Mouse (Mus musculus) lung, postnatal 10 days (tissue): ENCODE results near the gene Car5a.

Experiments
- DNase-seq: peaks from one replicate; pipeline ENCODE4 v3.0.0; 2021

The Car5a gene

DNA sequence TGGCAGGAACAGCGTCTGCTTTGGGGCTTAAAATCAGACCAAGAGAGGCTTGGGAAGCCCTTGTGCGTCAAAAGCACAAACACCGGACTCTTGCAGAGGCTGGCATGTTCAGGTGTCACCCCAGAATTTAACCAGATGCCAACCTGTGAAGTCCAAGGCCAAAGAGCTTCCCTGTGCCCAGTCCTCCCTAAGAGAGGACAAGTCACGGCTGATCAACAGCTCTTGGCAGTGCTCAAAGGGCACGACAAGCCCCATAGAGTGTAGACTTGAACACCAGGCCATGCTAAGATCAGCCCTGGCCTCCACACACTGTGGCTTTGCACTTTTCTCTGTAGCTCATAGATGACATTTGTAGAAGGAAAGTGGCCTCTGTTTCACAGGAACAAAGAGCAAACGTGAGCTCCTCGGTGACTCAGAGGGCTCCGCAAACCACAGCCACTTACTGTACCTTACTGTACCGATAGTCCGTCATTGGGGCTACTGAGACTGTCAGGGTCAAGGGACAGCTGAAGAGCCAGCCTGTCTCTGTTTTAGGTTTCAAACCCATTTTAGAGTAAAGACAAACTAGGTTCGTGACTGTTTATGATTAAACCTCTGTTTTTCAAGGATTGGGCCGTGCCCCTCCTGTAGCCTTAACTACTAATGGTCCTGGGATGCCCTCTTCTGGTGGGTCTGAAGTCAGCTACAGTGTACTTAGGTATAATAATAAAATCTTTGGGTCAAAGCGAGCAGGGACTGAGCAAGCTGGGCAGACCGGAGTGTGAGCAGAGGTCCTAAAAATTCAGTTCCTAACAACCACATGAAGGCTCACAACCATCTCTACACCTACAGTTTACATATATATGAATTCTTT is 11.8 kb downstream of the Car5a start:
- DNase-seq, result no peak

DNA sequence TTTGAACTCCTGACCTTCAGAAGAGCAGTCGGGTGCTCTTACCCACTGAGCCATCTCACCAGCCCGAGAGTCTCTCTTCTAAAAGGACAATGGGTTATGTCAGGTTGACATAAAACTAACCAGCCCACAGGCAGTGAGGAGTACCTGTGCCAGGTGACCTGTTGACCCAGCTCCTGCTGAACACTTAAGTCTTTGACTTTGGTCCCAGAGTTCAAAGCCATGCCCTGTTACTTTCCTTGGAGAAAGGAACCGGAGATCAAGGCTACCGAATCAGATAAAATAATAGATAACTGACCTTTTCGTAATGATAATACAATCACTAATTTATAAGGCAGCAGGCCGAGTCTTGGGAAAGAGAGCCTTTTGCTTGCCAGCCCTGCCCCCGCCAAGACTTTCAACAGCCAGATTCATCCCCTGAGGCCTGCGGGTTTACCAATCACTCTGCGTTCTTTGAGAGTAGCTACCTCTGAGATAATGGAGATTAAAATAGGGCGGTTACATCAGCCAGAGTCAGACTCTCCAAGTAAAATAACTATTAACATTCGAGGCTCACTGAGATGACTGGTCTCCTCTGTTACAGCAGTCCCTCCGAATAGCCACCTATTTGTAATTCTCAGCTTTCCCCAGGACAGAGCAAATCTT is 12.6 kb downstream of the Car5a start:
- no peak for DNase-seq

DNA sequence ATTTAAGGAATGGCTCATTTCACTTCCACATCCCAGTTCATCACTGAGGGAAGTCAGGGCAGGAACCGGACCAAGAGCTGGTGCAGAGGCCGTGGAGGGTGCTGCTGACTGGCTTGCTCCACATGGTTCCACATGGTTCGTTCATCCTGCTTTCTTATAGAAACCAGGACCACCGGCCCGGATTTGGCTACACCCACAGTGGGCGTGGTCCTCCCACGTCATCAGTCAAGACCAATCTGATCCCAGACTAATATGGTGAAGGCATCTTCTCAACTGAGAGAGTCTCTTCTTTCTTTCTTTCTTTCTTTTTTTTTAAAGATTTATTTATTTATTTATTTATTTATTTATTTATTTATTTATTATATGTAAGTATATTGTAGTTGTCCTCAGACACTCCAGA is 13.1 kb downstream of the Car5a start:
- DNase-seq, result no peak

DNA sequence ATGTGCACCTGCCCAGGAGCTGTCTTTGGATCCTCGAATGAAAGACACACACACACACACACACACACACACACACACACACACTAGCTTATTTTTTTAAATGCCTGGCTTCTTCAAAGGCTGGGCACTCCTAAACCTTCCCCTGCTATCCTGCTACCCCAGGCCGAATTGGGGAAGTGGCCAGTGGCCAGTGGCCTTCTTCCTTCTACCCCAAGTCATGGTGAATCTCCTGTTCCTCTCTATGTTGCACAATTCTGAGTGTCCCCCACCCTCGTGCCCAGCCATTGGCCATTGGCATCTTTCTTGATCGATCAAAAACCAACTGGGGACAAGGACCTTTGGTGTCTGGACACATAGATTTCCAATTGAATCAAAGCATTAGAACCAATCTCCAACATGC is 14.7 kb downstream of the Car5a start:
- no peak for DNase-seq

DNA sequence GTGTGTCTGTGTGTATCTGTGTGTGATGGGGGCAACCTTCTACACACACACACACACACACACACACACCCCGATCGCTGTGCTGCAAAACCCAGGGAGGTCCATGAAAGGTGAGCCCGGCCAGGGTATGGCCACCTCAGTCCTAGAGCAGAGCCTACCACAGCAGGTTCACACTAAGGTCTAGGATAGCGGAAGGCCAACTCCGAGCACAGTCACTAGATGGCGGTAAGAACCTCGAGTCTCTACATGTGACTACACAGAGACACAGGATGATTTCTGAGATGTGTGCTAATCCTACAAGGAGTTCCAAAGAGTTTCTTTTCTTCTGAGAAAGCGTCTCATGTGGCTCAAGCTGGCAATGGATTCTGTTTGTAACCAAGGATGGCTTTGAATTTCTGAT is 17.4 kb downstream of the Car5a start:
- DNase-seq, result peak; percentile 78

DNA sequence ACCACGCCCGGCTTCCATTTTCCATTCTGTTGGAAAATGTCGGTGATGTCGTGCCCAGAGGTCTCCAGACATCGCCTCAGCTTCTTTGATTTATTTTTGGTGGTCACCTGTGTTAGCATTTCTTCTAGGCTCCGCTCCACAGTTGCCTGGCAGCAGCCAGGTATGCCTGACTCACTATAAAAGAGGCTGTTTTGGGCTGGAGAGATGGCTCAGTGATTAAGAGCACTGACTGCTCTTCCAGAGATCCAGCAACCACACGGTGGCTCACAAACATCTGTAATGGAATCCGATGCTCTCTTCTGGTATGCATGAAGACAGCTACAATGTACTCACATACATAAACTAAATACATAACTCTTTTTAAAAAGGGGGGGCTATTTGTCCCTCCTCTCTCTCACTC is 18.4 kb downstream of the Car5a start:
- DNase-seq, result no peak

DNA sequence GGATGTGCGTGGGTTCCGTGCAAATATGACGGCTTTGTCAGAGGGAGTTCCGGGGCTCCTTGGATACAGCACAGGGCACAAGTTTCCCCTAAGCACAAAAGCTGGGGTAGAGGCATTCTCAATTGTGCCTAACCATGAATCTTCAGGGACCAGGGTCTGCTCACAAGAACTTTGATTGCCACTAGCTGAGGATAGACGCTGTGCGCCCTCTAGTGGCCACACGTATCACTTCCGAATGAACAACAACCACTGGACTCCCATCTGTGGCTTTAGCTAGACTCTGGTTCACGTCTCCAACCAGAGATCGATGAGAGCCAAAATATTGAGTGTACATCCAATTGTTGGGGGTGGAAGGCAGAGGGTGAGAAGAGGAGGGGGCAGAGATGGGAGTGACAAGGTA is 19.1 kb downstream of the Car5a start:
- DNase-seq, result peak; percentile 87

DNA sequence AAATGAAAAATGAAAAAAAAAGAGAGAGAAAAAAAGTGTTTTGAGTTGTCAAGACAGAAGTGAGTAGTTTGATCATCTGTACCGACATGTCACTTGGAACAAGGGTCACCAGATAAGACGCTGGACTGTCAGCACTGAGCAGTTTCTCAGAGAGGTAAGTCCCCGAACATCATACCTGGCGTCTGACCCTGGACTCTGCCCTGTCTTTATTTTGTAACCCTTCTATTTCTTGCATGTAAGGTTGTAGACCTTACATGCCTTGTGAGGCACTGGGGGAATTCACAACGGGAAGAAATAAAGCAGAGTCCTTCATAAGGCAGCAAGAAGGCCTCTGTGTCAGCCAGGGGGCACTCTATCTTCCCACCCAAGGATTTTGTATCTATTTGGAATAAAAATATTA is 20.0 kb downstream of the Car5a start:
- no peak for DNase-seq

DNA sequence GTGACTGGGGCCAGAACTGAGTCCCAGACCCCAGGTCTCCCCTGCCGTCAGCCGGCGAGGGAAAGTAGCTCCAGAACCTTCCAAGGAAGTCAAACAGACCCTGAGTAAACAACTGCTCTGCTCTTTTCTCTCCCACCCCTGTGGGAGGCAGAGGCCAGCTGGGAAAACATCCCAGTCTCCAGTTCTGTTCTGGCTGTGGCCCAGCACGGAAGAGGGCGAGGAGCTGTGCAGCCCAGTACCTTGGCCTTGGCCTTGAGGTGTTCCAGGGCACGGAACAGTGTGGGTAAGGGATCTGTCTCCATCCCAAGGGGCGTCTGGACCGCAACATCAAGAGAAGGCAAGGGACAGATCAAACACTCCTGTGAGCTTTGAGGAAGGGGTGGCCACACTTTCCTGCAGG is 22.6 kb downstream of the Car5a start:
- peak; percentile 85 for DNase-seq

DNA sequence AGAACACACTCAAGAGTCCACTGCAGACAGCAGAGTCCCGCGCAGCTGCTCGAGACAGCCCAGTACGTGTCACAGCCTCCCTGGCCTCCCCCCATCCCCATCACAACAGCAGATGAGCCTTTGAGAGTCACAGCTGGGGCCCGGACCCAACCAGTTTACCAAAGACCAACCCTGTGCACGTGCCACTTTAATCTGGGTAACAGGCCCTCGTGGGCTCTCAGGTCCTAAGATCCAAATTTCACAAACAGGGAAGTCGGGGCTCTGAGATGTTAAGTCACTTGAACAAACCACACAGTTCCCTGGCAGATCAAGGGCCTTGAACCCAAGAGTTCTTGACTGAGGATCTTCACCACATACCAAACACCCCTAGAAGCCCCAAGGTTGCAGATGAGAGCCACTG is 23.1 kb downstream of the Car5a start:
- DNase-seq, result peak; percentile 31

DNA sequence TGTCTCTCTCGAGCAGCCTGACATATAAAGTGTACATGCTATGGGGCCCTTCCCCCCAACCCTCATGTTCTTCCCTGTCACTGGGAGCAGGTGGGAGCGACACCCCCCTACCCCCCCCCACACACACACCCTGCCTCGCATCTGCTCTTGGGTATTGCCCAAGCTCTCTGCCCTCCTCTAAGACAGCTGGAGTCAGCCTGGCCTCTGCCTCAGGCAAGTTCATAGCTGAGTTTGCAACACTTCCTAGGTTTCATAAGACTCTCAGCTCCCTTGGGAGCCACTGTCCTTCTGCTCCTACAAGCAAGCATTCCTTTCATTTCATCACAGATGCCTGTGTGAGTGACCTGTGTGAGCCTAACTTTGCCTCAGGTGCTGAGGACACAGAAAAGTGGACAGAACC is 25.0 kb downstream of the Car5a start:
- peak; percentile 68 for DNase-seq

DNA sequence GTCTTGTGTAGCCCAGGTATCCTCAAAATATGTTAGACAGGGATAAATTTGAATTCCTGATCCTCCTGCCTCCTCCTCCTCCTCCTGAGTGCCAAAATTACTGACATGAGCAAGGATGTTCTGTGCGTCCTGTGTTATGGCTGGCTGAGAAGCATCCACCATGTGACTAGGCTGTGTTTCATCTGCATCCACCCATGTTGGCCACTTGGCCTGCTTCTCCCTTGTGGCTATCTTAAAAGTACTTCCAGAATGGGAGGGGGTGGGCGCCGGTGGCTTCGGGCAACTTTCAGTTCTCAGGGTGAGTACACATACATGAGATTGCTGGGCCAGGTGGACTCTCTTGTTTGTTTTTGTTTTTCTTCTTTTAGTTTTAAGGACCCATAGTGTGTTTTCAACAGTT is 25.5 kb downstream of the Car5a start:
- DNase-seq, result no peak

DNA sequence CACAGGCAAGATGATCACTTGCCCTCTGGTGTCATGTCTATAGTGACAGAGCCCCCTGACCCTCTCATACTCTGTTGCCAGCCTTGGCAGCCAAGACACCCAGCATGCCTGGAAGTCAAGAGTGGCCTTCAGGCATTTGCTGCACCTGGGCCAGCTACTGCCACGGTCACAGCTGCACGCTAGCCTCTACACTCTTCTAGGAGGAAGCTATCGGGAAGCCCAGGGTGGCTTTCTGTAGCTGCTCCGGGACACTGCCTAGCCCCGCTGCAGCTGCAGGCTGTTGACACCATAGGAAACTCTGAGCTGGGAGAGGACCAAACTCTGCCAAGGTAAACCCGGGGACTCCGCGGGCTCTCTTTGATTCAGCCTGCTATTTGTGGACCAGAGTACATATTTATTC is 31.3 kb downstream of the Car5a start:
- no peak for DNase-seq

DNA sequence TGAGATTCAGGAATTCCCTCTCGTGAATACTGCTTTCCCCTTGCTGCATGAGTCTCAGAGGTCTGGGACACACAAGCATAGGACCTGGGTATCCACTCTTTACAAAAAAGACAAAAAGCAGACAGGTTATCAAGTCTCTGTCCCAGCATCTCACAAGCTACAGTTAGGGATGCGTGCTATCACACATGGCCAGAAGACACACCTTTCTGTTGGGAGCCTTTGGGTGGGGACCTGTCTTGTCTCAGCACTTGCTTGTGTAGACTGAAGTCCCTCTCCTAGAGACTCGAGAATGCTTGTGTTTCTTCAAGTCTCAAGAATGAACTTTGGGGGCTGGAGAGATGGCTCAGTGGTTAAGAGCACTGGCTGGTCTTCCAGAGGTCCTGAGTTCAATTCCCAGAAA is 31.9 kb downstream of the Car5a start:
- DNase-seq, result no peak

DNA sequence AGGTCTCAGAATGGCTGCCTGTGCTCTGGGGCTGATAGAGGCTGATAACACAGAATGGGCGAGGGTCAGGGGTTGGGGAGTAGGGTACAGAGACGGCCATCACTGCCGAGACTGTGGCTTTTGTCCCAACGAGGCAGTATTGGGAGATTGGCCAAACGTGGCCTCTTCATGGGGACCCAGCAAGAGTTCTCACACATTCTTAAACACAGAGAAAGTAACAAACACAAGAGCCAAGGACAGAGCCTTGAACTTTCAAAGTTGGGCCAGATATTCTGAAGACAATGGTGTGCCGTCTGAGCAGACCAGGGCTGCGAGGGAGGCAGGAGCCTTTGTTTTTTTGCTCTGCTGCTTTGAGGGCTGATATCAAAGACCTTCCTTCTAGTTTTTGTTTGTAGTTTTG is 32.7 kb downstream of the Car5a start:
- no peak for DNase-seq

DNA sequence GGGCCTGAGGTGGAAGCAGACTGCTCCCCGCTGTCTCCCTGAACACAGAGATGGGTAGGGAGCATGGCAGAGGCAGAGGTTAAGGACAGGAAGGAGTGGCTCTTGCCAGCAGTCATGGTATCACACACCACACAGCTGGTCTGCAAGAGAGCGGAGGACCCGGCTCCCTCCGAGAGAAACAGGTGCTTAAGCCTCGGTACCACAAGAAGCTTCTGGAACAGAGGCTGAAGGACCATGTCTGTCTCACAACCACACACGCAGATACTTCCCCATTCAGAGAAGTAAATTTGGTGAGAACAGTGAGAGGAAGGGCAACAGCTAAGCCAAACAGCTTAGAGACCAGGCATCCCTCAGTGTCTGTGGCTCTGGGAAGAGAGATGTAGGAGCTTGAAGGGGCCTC is 33.3 kb downstream of the Car5a start:
- DNase-seq, result no peak

DNA sequence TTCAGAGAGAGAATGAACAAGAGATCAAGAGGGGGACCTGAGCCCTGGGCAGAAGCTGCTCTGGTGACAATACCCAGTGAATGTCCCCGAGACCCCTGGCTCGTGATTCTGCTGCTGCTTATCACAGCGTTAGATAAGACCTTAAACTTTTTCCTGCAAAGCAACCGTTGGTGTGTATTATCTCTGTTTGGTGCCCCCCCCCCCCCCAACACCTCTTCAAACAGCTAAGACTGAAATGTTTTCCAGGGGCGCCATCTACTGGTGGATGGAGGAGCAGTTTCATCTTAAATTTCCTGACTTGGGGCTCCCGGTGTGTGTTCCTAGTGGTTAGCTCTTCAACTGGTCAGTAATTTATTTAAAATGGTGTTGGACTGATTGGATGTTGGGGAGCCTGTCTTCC is 35.0 kb downstream of the Car5a start:
- DNase-seq, result peak; percentile 88

DNA sequence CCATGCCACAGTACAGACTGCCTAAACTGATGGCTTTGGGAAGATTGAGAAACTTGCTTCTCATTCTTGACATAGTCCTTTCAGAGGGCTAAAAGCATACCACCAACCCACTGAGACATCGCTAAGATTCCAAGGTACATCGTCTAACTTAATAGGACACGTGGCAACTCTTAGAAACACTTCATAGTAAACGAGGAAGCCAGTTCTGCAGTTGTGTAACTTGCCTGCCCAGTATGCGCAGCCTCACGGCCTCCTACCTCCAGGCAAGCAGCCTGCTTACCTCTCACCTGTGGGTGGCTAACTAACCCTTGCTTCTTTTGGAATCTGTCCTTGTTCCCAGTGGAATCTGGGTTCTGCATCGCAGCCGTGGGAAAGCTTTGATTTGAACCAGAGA is 35.6 kb downstream of the Car5a start:
- no peak for DNase-seq

DNA sequence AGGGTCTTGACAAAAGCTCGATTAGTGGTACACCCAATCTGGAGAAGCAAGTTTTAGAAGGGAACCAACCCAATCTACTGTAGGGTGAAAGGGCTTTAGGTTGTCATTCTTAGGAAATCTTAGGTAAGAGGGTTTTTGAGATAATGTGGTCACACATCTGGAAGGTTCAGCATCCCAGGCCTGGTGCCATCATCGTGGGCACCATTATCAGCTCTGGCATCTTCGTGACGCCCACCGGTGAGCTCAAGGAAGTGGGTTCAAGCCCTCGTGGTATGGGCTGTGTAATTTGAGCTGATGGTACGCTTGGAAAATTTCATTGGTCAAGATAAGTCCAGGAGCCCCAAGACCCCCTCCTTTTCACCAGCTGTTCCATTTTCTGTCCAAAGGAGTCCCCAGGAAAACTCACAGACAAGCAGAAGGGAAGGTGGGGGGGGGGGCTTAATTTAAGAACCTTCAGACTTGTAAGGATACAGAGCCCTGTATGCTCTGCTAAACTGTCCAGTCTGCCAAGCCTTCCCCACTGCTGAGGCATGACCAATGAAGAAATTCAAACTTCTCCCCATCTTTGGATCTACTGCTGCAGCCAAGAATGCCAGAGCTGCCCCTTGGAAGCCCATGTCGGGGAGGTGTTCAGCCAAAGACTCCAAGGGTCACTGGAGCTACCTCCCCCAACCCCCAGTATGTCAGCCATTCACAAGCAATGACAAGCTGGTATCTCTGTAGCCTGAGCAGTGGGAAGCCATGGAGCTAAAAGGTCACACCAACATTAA is 36.1 kb downstream of the Car5a start:
- DNase-seq, result no peak

DNA sequence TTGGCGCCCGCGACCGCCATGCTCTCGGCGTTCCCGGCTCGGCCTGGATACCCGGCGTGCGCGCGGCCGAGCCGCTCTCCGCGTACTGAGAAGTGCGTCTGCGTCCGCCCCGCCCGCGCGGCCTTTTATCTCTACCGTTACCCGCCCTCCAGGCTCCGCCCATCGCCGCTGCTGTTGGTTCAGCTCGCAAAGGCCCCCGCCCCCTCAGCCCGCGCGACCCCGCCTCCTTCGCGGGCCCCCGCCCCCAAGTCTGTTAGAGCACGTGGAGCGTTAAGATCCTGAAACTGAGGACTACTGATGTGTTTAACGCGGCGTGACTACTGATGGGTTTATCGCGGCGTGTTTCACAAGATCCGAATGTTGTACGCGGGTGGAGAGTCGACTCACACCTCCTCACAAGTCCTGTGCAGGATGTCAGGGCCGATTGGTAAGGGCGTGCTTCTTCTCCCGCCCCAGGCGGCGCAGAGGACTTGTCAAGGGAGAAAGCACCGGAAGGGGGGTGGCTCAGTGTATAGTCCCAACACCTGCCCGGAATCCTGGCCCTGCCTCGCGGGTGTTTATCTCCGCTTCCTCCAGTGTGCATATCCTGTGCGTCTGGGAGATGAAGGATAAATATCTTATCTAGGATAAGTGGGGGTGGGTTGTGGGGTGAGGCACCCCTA is 37.0 kb downstream of the Car5a start, which contains the start of gene Slc7a5:
TSS of gene Slc7a5 (minus strand) at position 108 of the 662 bp plus-strand sequence.
- DNase-seq, result peak; percentile 98

DNA sequence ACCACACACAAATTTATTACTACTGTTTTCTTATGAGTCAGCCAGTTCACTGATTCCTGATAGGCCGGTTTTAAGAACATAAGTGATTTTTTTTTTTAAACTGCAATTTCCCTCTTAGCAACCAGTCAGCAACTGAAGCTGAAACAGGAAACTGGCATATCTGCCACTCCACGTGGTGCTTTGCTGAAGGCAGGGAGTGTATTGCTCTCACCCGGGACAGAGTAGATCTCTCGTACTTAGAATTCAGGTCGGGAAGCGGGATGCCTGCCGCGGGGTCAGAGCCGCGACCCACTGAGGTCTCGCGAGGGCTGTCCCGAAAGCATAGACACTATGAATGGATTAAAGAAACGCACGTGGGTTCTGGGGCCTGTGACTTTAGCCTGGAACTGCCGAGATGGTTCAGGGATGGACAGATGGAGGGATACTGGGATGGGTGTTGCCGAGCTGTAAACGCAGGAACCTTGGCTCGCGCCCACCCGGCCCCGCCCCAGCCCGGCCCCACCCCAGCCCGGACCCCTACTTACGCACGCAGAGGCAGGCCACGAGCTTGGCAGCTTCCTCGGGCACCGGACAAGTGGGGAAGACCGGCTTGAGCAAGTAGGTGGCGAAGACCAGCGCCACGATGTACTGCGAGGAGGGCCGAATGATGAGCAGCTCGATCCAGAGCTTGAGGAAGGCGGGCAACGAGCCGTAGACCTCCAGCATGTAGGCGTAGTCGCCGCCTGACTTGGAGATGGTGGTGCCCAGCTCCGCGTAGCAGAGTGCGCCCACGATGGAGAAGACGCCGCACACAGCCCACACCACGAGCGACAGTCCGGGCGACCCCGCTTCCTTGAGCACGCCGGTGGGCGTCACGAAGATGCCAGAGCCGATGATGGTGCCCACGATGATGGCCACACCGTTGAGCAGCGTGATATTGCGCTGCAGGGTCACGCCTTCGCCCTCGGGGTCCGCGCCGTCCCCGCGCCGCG is 37.9 kb downstream of the Car5a start:
- peak; percentile 41 for DNase-seq

DNA sequence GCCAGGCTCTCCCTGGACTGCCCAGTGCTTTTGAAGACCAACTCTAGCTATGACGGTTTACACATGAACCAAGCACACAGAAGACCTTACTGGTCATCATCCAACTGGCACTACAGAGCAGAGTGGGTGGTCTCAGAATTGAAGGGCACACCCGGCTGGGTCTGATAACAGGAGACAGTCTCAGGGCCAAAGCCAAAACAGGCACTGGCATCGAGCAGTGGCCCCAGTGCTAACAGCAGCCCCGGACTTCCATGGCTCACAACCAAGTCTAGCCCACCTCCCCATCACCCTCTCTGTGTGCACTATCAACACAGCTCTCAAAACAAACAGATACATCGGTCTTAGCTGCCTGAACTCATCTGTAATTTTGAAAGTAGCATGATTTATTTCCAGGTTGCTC is 38.8 kb downstream of the Car5a start:
- DNase-seq, result no peak
